Mouse (Mus musculus) thymus, adult 18-20 months (tissue): ENCODE measurements around the gene Ccdc187.

Experiments
- DNase-seq, 2 experiments: peaks; one replicate each; pipeline ENCODE4 v3.0.0; 2022; ENCODE audit warnings: mixed read lengths in 2 of 2

The Ccdc187 gene

DNA sequence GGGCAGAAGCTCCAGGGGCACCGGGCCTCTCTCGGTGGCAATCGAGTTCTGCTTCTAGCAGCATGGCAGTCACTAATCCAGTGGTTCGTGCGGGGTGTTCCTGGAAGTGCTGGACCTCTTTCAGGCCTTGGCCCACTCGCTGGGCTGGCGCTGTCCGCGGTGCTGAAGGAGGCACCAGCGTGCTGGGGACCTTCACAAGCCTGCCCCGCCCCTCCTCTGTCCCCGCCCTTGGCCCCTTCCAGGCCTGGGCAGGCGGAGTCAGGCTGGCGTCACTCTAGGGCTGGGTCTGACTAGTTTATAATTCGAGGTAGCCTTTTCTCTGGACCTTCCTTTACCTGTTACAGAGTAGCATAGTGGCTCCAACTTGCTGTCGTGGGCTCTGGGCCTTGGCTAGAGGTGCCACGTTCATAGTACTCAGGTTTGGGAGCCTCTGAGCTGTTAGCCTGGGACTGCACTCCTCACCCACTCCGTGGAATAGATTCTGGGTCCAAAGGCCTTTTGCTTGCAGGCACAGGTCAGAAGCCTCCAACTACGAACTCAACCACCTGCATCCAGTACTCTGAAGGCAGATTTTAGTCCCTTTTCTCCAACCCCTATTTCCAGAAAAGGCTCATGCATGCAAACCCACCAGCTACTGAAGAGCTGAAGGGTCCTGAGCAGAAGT is 86.1 kb downstream of the Ccdc187 start, which contains the start of gene Lhx3:
Gene Lhx3, minus strand, starts transcription at position 164 of the 664 bp plus-strand sequence.
- peak; percentile 31 for DNase-seq

DNA sequence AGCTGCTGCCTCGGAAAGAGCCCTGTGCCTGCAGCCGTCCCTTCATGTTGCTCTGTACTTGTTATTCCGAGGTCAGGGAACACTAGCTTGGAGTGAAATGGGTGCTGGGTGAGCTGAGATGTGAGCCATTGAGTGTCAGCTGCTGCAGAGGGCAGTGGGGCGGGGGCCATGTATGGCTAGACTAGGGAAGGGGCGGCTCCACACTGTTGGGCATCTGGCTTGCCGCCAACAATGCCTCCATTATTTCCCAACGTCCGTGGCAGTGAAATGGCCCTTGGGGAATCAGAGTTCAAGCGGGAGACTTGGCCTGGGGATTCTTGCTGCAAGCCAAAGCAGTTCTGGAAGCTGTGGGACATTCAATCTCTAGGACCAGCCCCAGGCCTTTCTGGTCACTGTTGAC is 86.8 kb downstream of the Ccdc187 start:
- DNase-seq, result no peak

DNA sequence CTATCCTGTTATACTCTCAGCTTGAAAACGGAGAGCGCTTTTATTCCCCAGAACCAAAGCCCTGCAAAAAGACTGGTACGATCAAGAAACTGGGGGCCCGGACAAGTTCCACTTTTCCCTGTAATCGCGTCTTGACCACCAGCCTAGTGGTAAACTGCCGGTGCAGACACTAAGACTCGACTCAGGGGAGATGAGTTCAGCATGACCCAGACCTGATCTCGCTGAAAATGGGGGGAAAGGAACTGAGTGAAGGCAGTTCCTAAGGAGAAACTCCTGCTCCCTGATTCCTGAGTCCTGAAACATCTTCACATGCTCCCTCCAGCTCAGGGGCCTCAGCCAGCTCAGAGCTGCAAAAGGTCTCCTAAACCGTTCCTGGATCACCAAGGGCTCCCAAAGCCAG is 88.6 kb downstream of the Ccdc187 start:
- DNase-seq, result no peak

DNA sequence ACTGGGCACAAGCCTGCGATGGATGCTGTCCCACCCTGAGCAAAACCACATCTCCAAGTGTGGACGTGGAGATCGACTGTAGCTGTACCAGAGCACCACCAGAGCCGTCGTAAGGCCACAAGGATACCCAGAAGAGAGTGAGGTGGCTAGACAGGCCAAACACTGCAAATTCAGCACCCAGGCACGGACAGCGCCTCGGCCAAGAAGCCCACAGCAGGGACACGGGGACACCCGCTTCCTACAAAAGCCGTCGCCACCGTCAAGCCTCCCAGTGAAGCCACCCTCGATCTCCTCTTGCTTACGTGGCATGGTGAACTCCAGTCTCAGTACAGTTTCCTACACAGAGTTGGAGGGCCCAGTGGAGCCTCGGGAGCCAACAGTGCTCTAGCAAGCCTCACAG is 89.2 kb downstream of the Ccdc187 start:
- DNase-seq, result no peak

DNA sequence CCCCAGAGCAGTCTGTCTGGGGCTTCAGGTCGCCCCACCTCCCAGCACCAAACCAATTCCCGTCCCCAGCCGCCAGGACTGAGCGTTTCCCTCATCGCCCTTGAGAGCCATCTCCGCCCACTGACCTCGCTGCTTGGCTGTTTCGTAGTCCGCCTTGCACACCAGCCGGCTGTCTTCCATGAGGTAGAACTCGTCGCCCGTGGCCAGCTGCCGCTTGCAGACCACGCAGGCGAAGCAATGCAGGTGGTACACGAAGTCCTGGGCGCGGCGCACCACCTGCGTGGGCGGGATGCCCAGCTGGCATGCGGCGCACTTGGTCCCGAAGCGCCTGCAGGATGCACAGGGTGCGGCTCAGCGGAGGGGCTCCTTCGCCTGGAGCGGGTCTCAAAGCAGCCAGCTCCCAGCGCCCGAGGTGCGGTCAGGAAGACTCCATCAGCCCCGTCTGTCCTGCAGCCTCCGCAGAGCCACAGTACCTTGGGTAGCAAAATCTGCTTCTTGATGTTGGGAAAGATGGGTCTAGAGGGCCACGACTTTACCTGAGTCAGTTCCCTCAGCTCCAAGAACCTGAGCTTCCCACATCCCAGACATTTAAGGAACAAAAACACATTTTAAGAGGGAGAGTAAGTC is 91.4 kb downstream of the Ccdc187 start:
- DNase-seq, result no peak

DNA sequence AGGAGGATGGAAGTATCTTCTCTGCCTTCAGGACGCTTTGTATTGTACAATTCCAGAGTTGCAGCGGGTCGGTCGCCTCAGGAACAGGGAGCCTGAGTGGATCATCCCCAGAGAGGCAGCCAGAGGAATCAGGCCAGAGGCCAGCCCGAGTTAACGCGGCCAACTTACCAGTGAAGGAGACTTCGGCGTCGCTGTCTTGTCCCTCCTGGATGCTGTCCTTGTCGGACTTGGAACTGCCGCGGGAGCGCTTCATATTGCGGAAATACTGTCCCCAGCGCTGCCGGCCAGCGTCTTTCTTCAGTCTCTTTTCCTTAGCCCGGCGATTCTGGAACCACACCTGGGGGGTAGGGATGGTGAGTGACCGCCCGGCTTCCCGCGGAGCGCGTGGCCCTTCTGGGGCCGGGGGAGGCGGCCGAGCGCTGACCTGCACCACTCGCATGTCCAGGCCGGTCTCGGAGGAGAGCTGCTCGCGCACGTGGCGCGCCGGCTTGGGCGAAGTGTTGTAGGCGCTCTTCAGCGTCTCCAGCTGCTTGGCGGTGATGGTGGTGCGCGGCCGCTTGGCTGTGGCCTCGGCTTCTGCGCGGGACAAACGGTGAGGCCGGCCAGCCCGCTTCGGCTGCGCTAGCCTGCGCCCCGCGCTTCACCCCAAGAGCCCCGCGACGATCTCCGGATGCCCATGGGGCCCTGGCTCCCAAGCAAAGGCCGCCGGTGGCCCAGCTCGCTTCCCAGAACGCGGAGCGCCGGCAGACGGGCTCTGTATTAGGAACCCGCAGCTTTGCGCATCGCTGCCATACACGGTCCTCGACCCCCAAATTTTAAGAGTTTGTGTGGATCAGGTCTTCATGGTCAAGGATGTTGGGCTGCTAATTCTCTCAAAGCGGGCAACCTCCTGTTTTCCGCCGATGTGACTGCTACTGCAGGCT is 92.2 kb downstream of the Ccdc187 start:
- no peak for DNase-seq

DNA sequence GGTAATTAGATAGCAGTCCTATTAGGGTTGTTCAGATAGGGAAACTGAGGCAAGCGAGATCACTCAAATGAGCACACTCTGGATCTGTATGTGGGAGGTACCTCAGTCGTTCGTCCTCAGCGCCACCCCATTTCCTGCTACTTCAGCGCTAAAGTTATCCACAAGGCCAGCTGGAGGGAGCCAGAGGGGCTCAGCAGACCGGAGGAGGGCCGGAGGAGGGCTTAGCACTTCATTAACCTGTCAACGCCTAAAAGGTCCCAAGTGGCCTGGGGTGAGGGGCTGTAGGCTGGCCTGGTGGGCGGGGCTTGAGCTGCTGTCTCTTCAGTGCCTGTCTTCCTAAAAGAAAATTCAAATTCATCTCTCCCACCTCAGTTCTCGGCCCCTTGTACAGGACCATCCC is 95.9 kb downstream of the Ccdc187 start:
- DNase-seq, result no peak

DNA sequence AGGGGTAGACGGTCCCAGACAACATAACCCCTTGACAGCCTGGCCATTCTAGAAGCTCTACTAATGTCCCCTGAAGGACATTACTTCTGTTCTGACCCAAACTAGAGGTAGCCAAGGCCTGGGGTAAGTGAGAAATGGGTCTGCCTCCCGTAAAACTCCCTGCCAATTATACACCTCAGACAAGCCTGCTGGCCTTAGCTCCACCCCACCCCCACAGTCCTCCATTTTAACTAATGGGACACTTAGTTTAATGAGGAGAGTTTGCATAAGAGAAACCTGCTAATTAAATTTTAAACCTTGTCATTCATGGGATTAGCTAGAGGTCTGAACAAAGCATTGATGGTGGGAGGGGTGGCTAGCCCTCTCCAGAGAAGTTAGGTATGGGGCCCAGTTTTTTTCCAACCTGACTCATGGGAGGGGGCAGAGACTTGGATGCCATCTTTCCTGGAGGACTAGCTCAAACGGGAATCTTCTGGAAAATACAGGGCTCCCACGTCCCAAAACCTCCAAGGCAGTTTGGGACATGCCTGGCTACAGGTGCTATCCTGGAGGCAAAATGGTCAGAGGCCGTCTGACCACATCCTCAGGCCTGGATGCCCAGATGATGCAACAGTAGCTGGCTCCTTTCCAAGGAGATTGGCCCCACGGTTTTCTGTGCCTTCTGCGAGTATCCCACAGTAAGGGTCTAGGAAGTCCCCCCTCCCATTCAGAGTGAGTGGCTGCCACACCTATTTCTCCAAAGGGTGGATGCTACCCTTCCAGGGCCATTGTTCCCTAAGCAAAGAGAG is 99.6 kb downstream of the Ccdc187 start:
- DNase-seq, result no peak
